ENCODE assay signal across 18 mouse cellular contexts in genomic region chr11:6371376-6372155, GRCm38 (mm10). TPM values are rescaled to one million over a fixed set of nuclear protein-coding genes. Genes with fewer than 3 reads are reported as not detected.
A peak's percentile ranks its signal among the peaks of the same experiment; 100 is the strongest.
DNase-seq lines count a peak whose midpoint lies in the region; TF ChIP-seq lines count a peak whose summit lies in the region.
"Had no signal": no experiment of that assay in that cellular context is flagged by ENCODE, and none has a peak within 500 bp of the region (broad histone marks: within the 10 kb centered on the region; RNA-seq: fewer than 3 reads in every experiment).

No protein-coding gene starts in this region.

- 59% methylated on average over 11 of the region's 11 CpGs for WGBS in olfactory bulb, adult 2 months
- WGBS in embryonic facial prominence, embryonic 10.5 days = 87% methylated on average over 11 of the region's 11 CpGs
- WGBS in lung, adult 2 months = 74% methylated on average over 11 of the region's 11 CpGs

- H3K27ac ChIP-seq in olfactory bulb, adult 2 months (ENCODE audit: insufficient read depth, low read depth, low read length) = peak overlapping the region; percentile 85
- H3K27ac ChIP-seq in embryonic facial prominence, embryonic 10.5 days (replicated peaks) = no peak overlapping the region
- H3K27ac ChIP-seq: embryonic facial prominence, embryonic 15.5 days; forebrain, embryonic 10.5 days; heart, embryonic 13.5 days; hindbrain, embryonic 15.5 days had no signal

- no peak overlapping the region for H3K4me3 ChIP-seq in olfactory bulb, adult 2 months (ENCODE audit: insufficient read depth, low read depth, low read length)
- H3K4me3 ChIP-seq in embryonic facial prominence, embryonic 10.5 days = no peak overlapping the region
- H3K4me3 ChIP-seq in lung, adult 2 months (replicated peaks; ENCODE audit: extremely low read depth, low read depth, low read length) = no peak overlapping the region
- H3K4me3 ChIP-seq: embryonic facial prominence, embryonic 15.5 days; erythroblast, embryonic 14.5 days; forebrain, embryonic 10.5 days; heart, embryonic 13.5 days; hindbrain, embryonic 15.5 days had no signal

- H3K36me3 ChIP-seq in embryonic facial prominence, embryonic 10.5 days (replicated peaks) = no peaks in the 10 kb centered on the region
- H3K36me3 ChIP-seq: embryonic facial prominence, embryonic 15.5 days; forebrain, embryonic 10.5 days; heart, embryonic 13.5 days; hindbrain, embryonic 15.5 days had no signal

- H3K27me3 ChIP-seq in embryonic facial prominence, embryonic 10.5 days (replicated peaks; ENCODE audit: low read depth, poor library complexity, severe bottlenecking) = no peaks in the 10 kb centered on the region
- H3K27me3 ChIP-seq: embryonic facial prominence, embryonic 15.5 days; heart, embryonic 13.5 days; hindbrain, embryonic 15.5 days had no signal

- peaks cover 6% of the 10 kb centered on the region for H3K4me1 ChIP-seq in olfactory bulb, adult 2 months (ENCODE audit: control insufficient read depth, insufficient read depth, low read length)
- peaks cover 8% of the 10 kb centered on the region for H3K4me1 ChIP-seq in embryonic facial prominence, embryonic 10.5 days
- no peaks in the 10 kb centered on the region for H3K4me1 ChIP-seq in lung, adult 2 months (ENCODE audit: control insufficient read depth, insufficient read depth, low read length)
- H3K4me1 ChIP-seq: embryonic facial prominence, embryonic 15.5 days; forebrain, embryonic 10.5 days; heart, embryonic 13.5 days; hindbrain, embryonic 15.5 days had no signal

- no peaks in the 10 kb centered on the region for H3K9me3 ChIP-seq in embryonic facial prominence, embryonic 10.5 days
- H3K9me3 ChIP-seq: embryonic facial prominence, embryonic 15.5 days; forebrain, embryonic 10.5 days; heart, embryonic 13.5 days; hindbrain, embryonic 15.5 days had no signal

- TF ChIP-seq CTCF in olfactory bulb, adult 2 months (IDR thresholded peaks at IDR 0.05; ENCODE audit: insufficient read depth, low read depth, low read length) = no peak
- no peak for TF ChIP-seq CTCF in lung, adult 2 months (IDR thresholded peaks at IDR 0.05; ENCODE audit: insufficient read depth, low read length)

- DNase-seq in adrenal gland, adult 2 months = peak; percentile 27
- no peak for DNase-seq in adrenal gland, postnatal 25 days
- DNase-seq in ES-CJ7 (ENCODE audit: low read depth, low spot score) (peak; percentile 56), ZHBTc4 (ENCODE audit: low read depth, low spot score) (peak; percentile 73)
- no peak for DNase-seq in embryonic facial prominence, embryonic 10.5 days (ENCODE audit: low spot score)
- DNase-seq in cerebellum, postnatal 4 days (ENCODE audit: low spot score in 2 of 2) = no peak
- no peak for DNase-seq in lung, adult 2 months
- DNase-seq: cerebellum, adult 11-12 months; cerebellum, adult 9-10 months; cerebellum, postnatal 25 days; heart, postnatal 36 days; kidney, adult 8-10 months had no signal

- TF ChIP-seq POLR2A in olfactory bulb, adult 2 months (IDR thresholded peaks at IDR 0.05; ENCODE audit: insufficient read depth, low read depth, low read length) = no peak
- TF ChIP-seq POLR2A in lung, adult 2 months (IDR thresholded peaks at IDR 0.05; ENCODE audit: borderline replicate concordance, extremely low read depth, low read depth, low read length) = no peak

RNA-seq across cellular contexts. Expression of gene Zmiz2, which starts 17.3 kb away (rescaled TPM):
- total RNA-seq in adrenal gland, adult 2 months (2021) = 10 to 100 TPM; 50.5 to 52.8 TPM
- 71.1 and 85.0 TPM in 2 replicates for polyA plus RNA-seq in adrenal gland, adult 2 months (2012; rRNA removed)
- 61.5 and 63.4 TPM in 2 replicates for total RNA-seq in adrenal gland, postnatal 25 days (2021)
- polyA plus RNA-seq in olfactory bulb, adult 2 months (2012; ENCODE audit: insufficient read depth, insufficient read length, low replicate concordance, missing spikeins) = not detected in 2 replicates
- polyA plus RNA-seq in embryonic facial prominence, embryonic 10.5 days (2016; fragmentation: Nextera tagmentation; extraction: Ambion mirVana) = 13.1 and 13.6 TPM in 2 replicates
- 50.3 and 58.5 TPM in 2 replicates for polyA plus RNA-seq in lung, adult 2 months (2012; rRNA removed)

RNA-seq across cellular contexts. Expression of gene Ppia, which starts 43.7 kb away (rescaled TPM):
- 1,000 to 10,000 TPM; 1,264 to 1,797 TPM for total RNA-seq in adrenal gland, adult 2 months (2021)
- polyA plus RNA-seq in adrenal gland, adult 2 months (2012; rRNA removed) = 237 and 265 TPM in 2 replicates
- 1,910 and 1,993 TPM in 2 replicates for total RNA-seq in adrenal gland, postnatal 25 days (2021)
- 1,597 TPM in 1 of 2 replicates, not detected in the other for polyA plus RNA-seq in olfactory bulb, adult 2 months (2012; ENCODE audit: insufficient read depth, insufficient read length, low replicate concordance, missing spikeins)
- polyA plus RNA-seq in embryonic facial prominence, embryonic 10.5 days (2016; fragmentation: Nextera tagmentation; extraction: Ambion mirVana) = 6,156 and 6,219 TPM in 2 replicates
- 407 and 532 TPM in 2 replicates for polyA plus RNA-seq in lung, adult 2 months (2012; rRNA removed)

Comparison
In these comparisons a context has a peak if more than half of its experiments do, and no peak if none do; other contexts are left out.
1. DNase-seq: peak in adrenal gland, adult 2 months (single experiment), ES-CJ7 (single experiment) and ZHBTc4 (single experiment); none in adrenal gland, postnatal 25 days (single experiment), embryonic facial prominence, embryonic 10.5 days (single experiment), cerebellum, postnatal 4 days (0 of 2) and lung, adult 2 months (single experiment).